Mouse (Mus musculus): Measurements from ENCODE around the gene Wnt3.

- no peak for TF ChIP-seq POLR2A (IDR thresholded peaks at IDR 0.05; ENCODE audit: borderline replicate concordance, extremely low read depth, low read depth, low read length)
- TF ChIP-seq CTCF (IDR thresholded peaks at IDR 0.05; ENCODE audit: insufficient read depth, low read length), result no peak
Observed at GRCm38 (mm10) chr11:103729282-103729985, 44.5 kb upstream of the Wnt3 start.

Measured in lung, adult 2 months (tissue).